Mouse (Mus musculus): ENCODE results near the gene Anapc10.

DNA sequence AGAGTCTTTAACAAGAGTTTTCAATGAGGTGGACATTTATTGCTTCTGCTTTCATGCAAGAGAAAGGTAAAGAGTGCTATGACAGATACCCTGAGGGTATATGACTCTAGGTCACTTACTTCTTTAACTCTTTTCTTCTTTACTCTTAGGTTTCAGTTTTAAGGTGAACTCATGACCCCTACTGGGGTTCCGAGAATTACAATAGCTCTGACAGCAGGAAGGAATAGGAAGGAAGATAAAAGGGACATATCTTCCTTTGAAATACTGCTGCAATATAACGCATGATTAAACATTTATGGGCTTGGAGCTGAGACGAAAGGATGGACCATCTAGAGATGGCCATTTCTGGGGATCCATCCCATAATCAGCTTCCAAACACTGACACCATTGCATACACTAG is 13.0 kb downstream of the Anapc10 start:
- TF ChIP-seq CTCF (conservative IDR thresholded peaks at IDR 0.05; ENCODE audit: insufficient read depth, insufficient read length, low read depth, low read length) (no peak), POLR2A (IDR thresholded peaks at IDR 0.05; ENCODE audit: low read depth, low read length) (no peak)
